Mouse (Mus musculus) cerebellum, adult 2 months (tissue): Measurements from ENCODE around the gene Nucb1. TPM values are rescaled to one million over a fixed set of nuclear protein-coding genes. Genes with fewer than 3 reads are reported as not detected.
"Not testable (repeated sequence)": the region's sequence is repeated elsewhere in the genome, so short reads cannot be mapped to it uniquely, and the experiment has no call there.

Experiments used
- DNase-seq, 2 experiments: peaks; one replicate each; pipeline ENCODE4 v3.0.0; 2021
- H3K27ac ChIP-seq: fragments of 200-500 bp; 2 replicates; pipeline ENCODE4 v1.5.1; 2012; ENCODE audit warnings: low read length, control low read depth, inconsistent platforms; ENCODE audit not compliant: insufficient read depth
- H3K27me3 ChIP-seq: fragments of 200-500 bp; 2 replicates; pipeline ENCODE4 v1.6.1; 2012; ENCODE audit warnings: inconsistent platforms, mild to moderate bottlenecking, low read length, moderate library complexity; ENCODE audit not compliant: control insufficient read depth, insufficient read depth
- H3K4me1 ChIP-seq: fragments of 200-500 bp; 2 replicates; pipeline ENCODE4 v1.6.1; 2011; ENCODE audit warnings: low read length; ENCODE audit not compliant: control insufficient read depth, insufficient read depth
- H3K4me3 ChIP-seq: fragments of 200-500 bp; replicated peaks from 2 replicates; pipeline ENCODE3; 2011; ENCODE audit warnings: mild to moderate bottlenecking, low read depth, low read length, control low read depth; ENCODE audit not compliant: insufficient read depth
- CTCF ChIP-seq: fragments of 200-500 bp; IDR thresholded peaks from 2 replicates; pipeline ENCODE4 v1.5.1; 2011; ENCODE audit warnings: low read depth, mild to moderate bottlenecking, control low read depth, low read length, moderate library complexity, borderline replicate concordance; ENCODE audit not compliant: insufficient read depth
- POLR2A ChIP-seq: fragments of 200-500 bp; IDR thresholded peaks from 2 replicates; pipeline ENCODE4 v1.6.1; 2011; ENCODE audit warnings: low read length, control low read depth, borderline replicate concordance; ENCODE audit not compliant: insufficient read depth
- whole genome bisulfite sequencing: fragments of 180-500 bp; shearing (Covaris S2); methylation state at CpG from one replicate; pipeline ENCODE4 v1.1.7; 2018; 5-methylcytosine and 5-hydroxymethylcytosine counted together
- polyA plus RNA-seq: library from polyadenylated mRNA; depleted of rRNA; stranded (reverse); fragments of >200 nt; gene quantifications from 2 replicates; pipeline ENCODE4 v1.2.3, GENCODE M21; 2012

Gene Nucb1
- polyA plus RNA-seq, 1 experiment = 136 TPM

DNA sequence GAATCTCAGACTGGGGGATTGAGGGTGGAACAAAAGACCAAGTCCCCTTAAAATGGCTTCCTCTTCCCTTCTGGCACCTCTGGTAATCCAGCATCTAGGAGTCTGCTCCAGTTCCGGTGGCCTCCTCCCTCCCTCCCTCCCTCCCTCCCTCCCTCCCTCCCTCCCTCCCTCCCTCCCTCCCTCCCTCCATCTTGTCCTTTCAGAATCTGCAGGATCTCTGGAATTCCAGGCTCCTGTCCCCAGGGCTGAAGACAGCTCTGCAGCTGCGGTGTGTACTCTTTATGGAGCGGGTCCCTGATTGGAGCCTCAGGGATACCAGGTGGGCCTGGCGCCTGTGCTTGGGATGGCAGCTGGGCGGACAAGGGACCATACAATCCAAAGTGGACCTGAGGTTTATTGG is 48.9 kb downstream of the Nucb1 start:
- Histone ChIP-seq H3K4me3 (no peak overlapping the region), H3K4me1 (peaks cover 11% of the 10 kb centered on the region), H3K27me3 (no peaks in the 10 kb centered on the region), H3K27ac (peak overlapping the region; percentile 89; the same call in 1 of the 2 replicates)
- TF ChIP-seq POLR2A = 0 out of 2 replicates have a peak, but pooled peaks have one; percentile 10
- TF ChIP-seq CTCF = no peak
- WGBS = 61% methylated on average over 5 of the region's 5 CpGs
- DNase-seq = no peak

DNA sequence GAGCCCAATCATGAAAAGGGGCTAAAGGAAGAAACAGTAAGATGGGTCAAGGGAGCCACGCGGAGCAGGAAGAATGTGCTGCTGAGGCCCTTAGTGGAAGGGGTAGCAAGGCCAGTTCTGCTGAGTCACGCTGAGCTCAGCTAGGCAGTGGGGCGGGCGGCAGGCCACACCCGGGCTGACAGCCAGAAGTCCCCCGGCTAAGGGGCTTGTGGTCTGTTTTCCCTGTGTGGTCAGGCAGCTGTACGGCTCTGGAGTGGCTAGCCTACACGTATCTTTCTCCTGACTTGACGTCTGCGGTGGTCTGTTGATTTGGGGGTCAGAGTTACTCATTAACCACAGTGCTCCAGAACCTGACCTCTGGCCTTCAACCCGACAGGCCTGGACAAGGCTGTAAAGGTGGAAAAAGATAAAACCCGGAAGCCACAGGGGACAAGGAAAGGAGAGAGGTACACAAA is 49.3 kb downstream of the Nucb1 start:
- Histone ChIP-seq H3K27me3 (no peaks in the 10 kb centered on the region), H3K4me1 (peaks cover 11% of the 10 kb centered on the region), H3K4me3 (no peak overlapping the region), H3K27ac (peak overlapping the region; percentile 89)
- WGBS = 26% methylated on average over 13 of the region's 13 CpGs
- TF ChIP-seq CTCF (no peak), POLR2A (no peak)
- peak; percentile 47 to 48 for DNase-seq

DNA sequence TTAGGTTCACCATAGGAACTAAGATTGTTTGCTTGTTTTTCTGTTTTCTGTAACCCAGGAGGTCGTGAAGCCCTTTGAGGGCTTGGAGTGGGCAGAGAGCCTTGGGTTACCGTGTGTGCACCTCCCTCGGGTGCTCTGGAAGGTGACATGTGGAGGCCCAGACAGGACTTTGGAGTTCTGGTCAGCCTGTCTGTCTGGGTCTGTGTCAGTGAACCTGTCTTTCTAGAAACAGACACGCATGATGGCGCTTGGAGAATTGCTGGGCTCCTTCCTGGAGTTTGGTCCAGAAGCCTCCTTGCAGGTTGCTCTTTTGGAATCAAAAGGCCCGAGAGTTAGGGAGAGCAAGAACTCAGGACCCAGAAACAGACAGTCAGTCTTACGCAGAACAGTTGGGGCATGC is 49.8 kb downstream of the Nucb1 start:
- Histone ChIP-seq H3K4me3 (peak overlapping the region; percentile 27), H3K4me1 (peaks cover 11% of the 10 kb centered on the region), H3K27me3 (no peaks in the 10 kb centered on the region), H3K27ac (peak overlapping the region; percentile 89)
- 58% methylated on average over 7 of the region's 7 CpGs for WGBS
- TF ChIP-seq CTCF = no peak
- no peak for TF ChIP-seq POLR2A
- no peak for DNase-seq

DNA sequence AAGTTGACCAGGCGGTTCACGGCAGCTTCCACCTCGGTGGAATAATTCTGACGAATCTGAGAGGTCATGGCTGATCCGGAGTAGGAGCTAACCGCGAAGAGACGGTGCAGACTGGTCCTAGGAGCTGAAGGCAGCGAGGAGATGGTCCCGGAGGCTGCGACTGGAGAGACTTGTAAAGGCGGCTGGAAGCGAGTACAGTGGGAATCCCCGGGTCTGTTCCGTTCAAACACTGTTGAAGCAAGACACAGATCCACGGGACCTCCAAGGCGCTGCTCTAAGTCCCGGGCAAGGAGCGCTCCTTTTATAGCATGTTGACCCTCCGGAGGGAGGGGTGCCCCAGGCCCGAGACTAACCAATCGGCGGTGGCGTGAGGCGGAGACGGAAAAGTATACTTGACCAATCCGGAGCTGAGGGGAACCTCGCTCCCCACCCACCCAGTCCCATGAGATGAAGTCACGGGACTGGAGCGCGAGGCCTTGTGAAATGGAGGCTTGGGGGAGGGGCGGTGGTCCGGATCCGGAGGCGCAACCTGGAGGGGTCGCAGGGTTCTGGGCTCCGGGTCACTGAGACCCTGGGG is 50.6 kb downstream of the Nucb1 start, which contains the start of gene Ftl1:
Gene Ftl1, minus strand, starts transcription at position 321 of the 577 bp plus-strand sequence.
- DNase-seq = peak; percentile 95 to 99
- TF ChIP-seq POLR2A = peak; percentile 94; the same call in 1 of the 2 replicates
- not testable (repeated sequence) for H3K27me3 ChIP-seq
- H3K4me1 ChIP-seq = peaks cover 11% of the 10 kb centered on the region
- H3K4me3 ChIP-seq = peak within 1 kb of the TSS; percentile 96
- under 1% methylated on average over 37 of the region's 37 CpGs for WGBS
- H3K27ac ChIP-seq = peak within 1 kb of the TSS; percentile 89

DNA sequence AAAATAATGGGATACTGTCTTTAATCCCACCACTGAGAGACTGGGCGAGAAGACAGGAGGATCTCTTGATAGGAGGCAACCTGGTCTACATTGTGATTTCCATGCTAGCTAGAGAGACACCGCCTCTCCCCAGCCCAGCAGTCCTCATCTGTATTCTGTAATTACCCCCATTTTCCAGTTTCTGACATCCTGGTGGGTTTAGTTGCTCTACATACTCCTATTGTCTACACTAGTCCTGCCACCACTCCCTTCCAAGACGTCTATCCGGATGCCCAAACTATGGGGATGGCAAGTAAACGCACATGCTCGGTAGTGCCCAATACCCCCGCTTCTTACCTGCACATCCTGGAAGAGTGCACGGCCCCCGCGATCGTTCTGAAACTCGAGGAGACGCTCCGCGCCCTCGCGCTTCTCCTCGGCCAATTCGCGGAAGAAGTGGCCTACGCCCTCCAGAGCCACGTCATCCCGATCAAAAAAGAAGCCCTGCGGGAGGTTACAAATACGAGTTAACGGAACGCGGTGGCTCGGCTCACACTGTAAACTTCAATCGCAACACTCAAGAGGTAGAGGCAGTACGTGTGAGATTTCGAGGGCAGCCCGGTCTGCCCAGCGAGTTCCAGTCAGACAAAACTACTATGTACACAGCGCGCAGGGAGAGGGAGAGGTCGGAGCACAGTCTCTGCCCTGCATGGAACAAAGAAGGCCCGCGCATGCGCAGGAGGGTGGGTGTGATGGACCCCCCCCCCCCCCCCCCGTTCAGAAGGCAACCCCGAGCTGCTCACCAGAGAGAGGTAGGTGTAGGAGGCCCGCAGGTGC is 51.2 kb downstream of the Nucb1 start:
- TF ChIP-seq CTCF (no peak), POLR2A (no peak)
- Histone ChIP-seq H3K4me3 (peak overlapping the region; percentile 96), H3K27ac (peak overlapping the region; percentile 71), H3K27me3 (no peaks in the 10 kb centered on the region), H3K4me1 (peaks cover 11% of the 10 kb centered on the region)
- DNase-seq = peak; percentile 81 to 86
- under 1% methylated on average over 43 of the region's 43 CpGs for WGBS

DNA sequence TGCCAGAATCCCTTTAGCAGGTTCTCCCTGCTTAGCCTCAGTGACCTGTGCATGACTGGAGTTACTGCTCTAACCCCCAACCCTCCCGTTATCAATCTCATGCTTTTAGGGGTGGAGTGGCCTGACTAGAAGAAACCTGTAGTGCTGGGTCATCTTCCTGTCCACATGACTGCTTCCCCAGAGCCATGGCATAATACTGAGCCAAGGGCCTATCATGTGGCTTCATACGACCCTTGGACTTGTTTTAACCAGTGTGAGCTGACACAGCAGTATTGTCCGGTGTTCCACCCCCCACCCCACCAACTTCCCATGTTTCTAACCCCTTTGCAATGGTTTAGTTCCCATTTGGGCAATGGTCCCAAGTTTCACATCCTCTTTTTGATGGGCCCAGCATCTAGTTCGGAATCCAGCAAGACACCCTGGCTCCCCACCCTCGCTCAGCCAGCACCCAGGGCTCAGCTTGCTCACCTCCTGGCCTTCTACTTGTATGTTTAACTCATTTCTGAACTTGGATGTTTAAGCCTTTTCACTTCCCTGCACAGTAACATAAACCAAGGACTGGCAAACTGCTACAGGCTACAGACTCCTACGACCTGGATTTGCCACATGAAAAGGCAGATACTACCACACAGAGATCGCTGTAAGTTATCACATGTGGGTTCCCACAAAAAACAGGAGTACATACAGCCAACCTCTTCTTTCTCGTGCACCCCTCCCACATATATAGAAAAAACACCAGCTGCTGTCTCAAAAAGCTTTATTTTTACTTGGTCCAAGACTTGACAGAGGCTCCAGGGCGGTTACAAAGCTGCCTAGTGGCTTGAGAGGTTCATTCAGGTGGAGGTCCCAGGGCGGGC is 52.8 kb downstream of the Nucb1 start:
- Histone ChIP-seq H3K27me3 (no peaks in the 10 kb centered on the region), H3K4me3 (peak overlapping the region; percentile 15), H3K4me1 (peaks cover 11% of the 10 kb centered on the region), H3K27ac (no peak overlapping the region)
- DNase-seq = no peak
- TF ChIP-seq CTCF = no peak
- TF ChIP-seq POLR2A = no peak
- WGBS = 38% methylated on average over 10 of the region's 10 CpGs

DNA sequence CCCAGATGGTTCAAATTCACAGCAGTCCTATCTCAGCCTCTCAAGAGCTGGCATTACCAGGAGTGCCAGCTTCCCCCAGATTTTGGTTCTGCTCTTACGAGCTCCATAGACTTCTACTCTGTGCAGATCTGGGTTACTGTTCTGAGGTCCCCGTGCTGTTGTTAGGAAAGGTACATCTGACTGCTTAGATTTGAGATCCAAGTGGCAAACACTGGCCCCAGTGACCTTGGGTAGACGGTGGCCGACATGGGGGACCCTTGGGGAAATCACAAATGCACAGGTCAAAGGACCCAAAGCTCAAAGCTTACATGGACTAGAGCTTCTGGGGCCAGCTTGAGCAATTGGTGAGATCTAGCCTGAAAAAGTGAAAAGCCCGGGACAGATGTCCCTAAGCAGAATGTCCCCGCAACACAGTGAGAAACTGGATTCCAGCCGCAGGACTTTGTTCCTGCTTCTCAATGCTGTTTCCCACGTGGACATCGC is 53.4 kb downstream of the Nucb1 start:
- TF ChIP-seq POLR2A (no peak), CTCF (no peak)
- WGBS = 49% methylated on average over 9 of the region's 9 CpGs
- Histone ChIP-seq H3K4me1 (peaks cover 11% of the 10 kb centered on the region), H3K27ac (no peak overlapping the region), H3K4me3 (no peak overlapping the region), H3K27me3 (no peaks in the 10 kb centered on the region)
- no peak for DNase-seq
